Mouse (Mus musculus): ENCODE results near the gene Plac8. TPM values are rescaled to one million over a fixed set of nuclear protein-coding genes. Genes with fewer than 3 reads are reported as not detected.

Gene Plac8
- polyA plus RNA-seq, 1 experiment from 2014 or later = 445 TPM

DNA sequence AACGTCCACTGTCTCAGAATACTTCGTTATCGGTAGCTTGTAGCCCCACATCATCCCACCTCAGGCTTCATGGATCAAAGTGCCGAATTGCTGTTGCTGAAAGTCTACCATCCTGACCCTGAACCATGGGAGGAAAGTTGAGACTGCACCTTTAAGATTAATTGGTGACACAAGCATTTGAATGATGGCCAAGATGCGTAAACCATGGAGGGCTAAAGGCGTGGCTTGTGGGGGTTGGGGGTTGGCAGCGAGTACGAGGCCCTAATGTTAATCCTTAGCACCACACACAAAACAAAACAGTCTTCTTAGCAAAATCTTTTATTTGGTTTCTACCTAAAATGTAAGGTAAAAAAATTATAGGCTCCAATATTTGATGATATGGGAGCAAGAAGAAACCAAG is 18.6 kb downstream of the Plac8 start:
- Histone ChIP-seq H3K9ac (ENCODE audit: low read depth, low read length) (no peak overlapping the region), H3K4me2 (ENCODE audit: low read depth, low read length) (no peak overlapping the region), H3K9me3 (ENCODE audit: control insufficient read depth, low read length) (no peaks in the 10 kb centered on the region; the same call in 1 of the 2 replicates), H3K4me1 (ENCODE audit: control insufficient read depth, insufficient read depth, low read length) (no peaks in the 10 kb centered on the region), H3K27ac (ENCODE audit: low read length) (no peak overlapping the region), H3K27me3 (replicated peaks; ENCODE audit: control insufficient read depth, insufficient read depth, low read length) (no peaks in the 10 kb centered on the region), H3K4me3 (ENCODE audit: low read length) (no peak overlapping the region), H3K36me3 (ENCODE audit: control insufficient read depth, insufficient read depth, low read length) (peaks cover 10% of the 10 kb centered on the region)
- 61% methylated on average over 8 of the region's 8 CpGs for WGBS
- no peak for ATAC-seq

DNA sequence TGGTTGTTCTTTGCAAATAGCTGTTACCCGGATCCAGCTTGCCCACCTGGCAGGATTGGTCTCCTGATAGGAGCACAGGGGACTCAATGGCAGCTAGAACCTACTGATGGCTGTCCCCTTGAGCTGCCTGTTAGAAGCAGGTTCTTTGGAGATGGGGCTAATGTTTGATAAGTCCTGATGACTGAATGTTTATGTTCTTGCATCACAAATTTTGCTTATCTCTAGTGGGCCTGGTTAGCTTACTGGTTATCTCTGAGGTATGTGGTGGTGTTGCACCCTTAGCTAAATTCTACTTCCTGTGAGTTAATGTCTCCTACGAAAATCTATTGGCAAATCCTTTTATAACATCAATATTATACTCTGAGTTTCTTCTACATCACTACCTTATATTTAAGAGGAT is 20.1 kb downstream of the Plac8 start:
- Histone ChIP-seq H3K4me1 (ENCODE audit: control insufficient read depth, insufficient read depth, low read length) (no peaks in the 10 kb centered on the region; the same call in 1 of the 2 replicates), H3K9ac (ENCODE audit: low read depth, low read length) (no peak overlapping the region), H3K4me2 (ENCODE audit: low read depth, low read length) (no peak overlapping the region), H3K27me3 (replicated peaks; ENCODE audit: control insufficient read depth, insufficient read depth, low read length) (no peaks in the 10 kb centered on the region), H3K4me3 (ENCODE audit: low read length) (no peak overlapping the region), H3K36me3 (ENCODE audit: control insufficient read depth, insufficient read depth, low read length) (peaks cover 15% of the 10 kb centered on the region), H3K9me3 (ENCODE audit: control insufficient read depth, low read length) (no peaks in the 10 kb centered on the region; the same call in 1 of the 2 replicates), H3K27ac (ENCODE audit: low read length) (no peak overlapping the region)
- 73% methylated on average over 2 of the region's 2 CpGs for WGBS
- no peak for ATAC-seq

DNA sequence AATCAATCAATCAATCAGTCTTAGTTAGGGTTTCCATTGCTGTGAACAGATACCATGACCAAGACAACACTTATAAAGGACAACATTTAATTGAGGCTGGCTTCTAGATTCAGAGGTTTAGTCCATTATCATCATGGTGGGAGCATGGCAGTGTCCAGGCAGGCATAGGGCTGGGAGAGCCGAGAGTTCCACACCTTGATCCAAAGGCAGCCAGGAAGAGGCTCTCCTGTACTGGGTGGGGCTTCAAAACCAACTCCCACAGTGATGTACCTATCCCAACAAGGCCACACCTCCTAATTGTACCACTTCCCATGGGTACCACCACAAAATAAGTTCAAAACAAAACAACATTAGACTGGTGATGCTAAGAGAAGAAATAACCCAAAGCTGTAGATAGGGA is 21.9 kb downstream of the Plac8 start:
- no peak overlapping the region for H3K4me3 ChIP-seq (ENCODE audit: low read length)
- H3K36me3 ChIP-seq (ENCODE audit: control insufficient read depth, insufficient read depth, low read length) = peaks cover 13% of the 10 kb centered on the region
- WGBS = 97% methylated on average over 1 of the region's 1 CpGs
- H3K27me3 ChIP-seq (replicated peaks; ENCODE audit: control insufficient read depth, insufficient read depth, low read length) = no peaks in the 10 kb centered on the region
- H3K9ac ChIP-seq (ENCODE audit: low read depth, low read length) = no peak overlapping the region
- H3K9me3 ChIP-seq (ENCODE audit: control insufficient read depth, low read length) = no peaks in the 10 kb centered on the region; the same call in 1 of the 2 replicates
- no peak overlapping the region for H3K4me2 ChIP-seq (ENCODE audit: low read depth, low read length)
- ATAC-seq = no peak
- H3K4me1 ChIP-seq (ENCODE audit: control insufficient read depth, insufficient read depth, low read length) = no peaks in the 10 kb centered on the region; the same call in 1 of the 2 replicates
- H3K27ac ChIP-seq (ENCODE audit: low read length) = no peak overlapping the region

DNA sequence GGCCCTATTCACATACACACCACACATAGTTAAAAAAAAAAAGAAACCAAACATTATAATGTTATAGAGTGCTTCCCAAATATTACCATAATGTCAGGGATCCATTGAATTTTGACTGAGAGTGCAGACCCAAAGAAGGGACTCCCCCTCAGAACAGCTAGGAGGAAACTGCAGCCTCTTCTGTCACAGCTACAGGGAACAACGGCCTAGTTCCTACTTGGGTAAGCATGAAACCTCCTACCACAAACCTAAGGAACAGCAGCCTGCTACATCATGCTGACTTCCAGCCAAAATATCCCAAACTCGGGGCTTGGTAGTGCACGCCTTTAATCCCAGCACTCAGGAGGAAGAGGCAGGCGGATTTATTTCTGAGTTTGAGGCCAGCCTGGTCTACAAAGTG is 22.7 kb downstream of the Plac8 start:
- no peak for ATAC-seq
- H3K36me3 ChIP-seq (ENCODE audit: control insufficient read depth, insufficient read depth, low read length) = peaks cover 18% of the 10 kb centered on the region
- H3K27ac ChIP-seq (ENCODE audit: low read length) = no peak overlapping the region
- no peaks in the 10 kb centered on the region; the same call in 1 of the 2 replicates for H3K9me3 ChIP-seq (ENCODE audit: control insufficient read depth, low read length)
- no peaks in the 10 kb centered on the region; the same call in 1 of the 2 replicates for H3K4me1 ChIP-seq (ENCODE audit: control insufficient read depth, insufficient read depth, low read length)
- no peak overlapping the region for H3K4me2 ChIP-seq (ENCODE audit: low read depth, low read length)
- H3K4me3 ChIP-seq (ENCODE audit: low read length) = no peak overlapping the region
- no peak overlapping the region for H3K9ac ChIP-seq (ENCODE audit: low read depth, low read length)
- WGBS = 91% methylated on average over 4 of the region's 4 CpGs
- H3K27me3 ChIP-seq (replicated peaks; ENCODE audit: control insufficient read depth, insufficient read depth, low read length) = no peaks in the 10 kb centered on the region

DNA sequence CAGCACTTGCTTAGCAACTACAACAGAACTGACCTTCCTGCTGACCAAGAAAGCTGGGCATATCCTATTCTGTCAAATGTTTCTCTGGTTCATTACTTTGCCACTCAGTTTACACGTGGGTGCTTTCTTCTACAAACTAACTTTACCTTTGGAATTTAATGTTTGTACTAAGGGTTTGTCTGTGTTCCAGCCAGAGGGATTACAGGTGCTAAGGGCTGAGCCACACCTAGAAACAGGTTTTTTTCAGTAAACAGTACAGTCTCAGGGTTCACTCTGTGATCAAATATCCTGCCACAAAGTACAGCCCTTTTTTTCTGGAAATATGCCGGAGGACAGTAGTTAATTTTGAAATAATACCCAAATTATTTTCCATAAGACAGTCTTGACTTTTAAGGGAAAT is 23.8 kb downstream of the Plac8 start:
- Histone ChIP-seq H3K36me3 (ENCODE audit: control insufficient read depth, insufficient read depth, low read length) (peaks cover 21% of the 10 kb centered on the region), H3K4me3 (ENCODE audit: low read length) (no peak overlapping the region), H3K27ac (ENCODE audit: low read length) (peak overlapping the region; percentile 38; the same call in 1 of the 2 replicates), H3K27me3 (replicated peaks; ENCODE audit: control insufficient read depth, insufficient read depth, low read length) (no peaks in the 10 kb centered on the region), H3K9me3 (ENCODE audit: control insufficient read depth, low read length) (no peaks in the 10 kb centered on the region; the same call in 1 of the 2 replicates), H3K4me1 (ENCODE audit: control insufficient read depth, insufficient read depth, low read length) (no peaks in the 10 kb centered on the region; the same call in 1 of the 2 replicates), H3K4me2 (ENCODE audit: low read depth, low read length) (no peak overlapping the region), H3K9ac (ENCODE audit: low read depth, low read length) (no peak overlapping the region)
- 60% methylated on average over 2 of the region's 2 CpGs for WGBS
- ATAC-seq = peak; percentile 91

DNA sequence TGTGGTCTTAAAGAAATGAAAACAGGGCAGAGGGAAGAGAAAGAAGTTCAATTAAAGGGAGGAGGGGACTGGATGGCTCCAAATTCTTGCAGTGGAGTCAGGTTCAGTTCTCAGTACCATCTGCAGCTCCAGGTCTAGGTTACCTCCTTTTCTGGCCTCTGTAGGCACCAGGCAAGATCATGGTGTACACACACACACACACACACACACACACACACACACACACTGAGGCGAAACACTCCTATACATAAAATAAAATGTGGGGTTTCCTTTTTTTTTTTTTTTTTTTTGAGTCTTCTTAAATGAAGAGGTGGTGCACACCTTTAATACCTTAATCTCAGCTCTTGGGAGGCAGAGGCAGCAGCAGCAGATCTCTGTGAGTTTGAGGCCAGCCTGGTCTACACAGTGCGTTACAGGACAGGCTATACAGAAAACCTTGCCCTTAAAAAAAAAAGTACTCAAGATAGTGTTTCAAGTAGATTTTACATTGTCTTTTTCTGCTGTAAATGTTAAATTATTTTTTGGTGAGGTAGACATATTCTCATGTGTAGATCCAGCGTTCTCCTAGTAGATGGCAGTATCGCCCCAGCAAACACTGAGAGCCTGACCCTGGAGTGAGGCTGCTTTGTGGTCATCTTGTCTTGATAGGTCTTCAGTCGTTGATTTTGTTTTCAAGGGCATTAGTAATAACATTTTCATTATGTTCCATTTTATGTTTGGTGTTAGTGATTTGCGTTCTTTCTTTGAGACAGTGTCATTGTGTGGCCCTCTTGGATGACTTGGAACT is 25.6 kb downstream of the Plac8 start:
- Histone ChIP-seq H3K4me1 (ENCODE audit: control insufficient read depth, insufficient read depth, low read length) (no peaks in the 10 kb centered on the region; the same call in 1 of the 2 replicates), H3K4me2 (ENCODE audit: low read depth, low read length) (no peak overlapping the region), H3K27ac (ENCODE audit: low read length) (no peak overlapping the region), H3K36me3 (ENCODE audit: control insufficient read depth, insufficient read depth, low read length) (peaks cover 24% of the 10 kb centered on the region), H3K27me3 (replicated peaks; ENCODE audit: control insufficient read depth, insufficient read depth, low read length) (no peaks in the 10 kb centered on the region), H3K9me3 (ENCODE audit: control insufficient read depth, low read length) (no peaks in the 10 kb centered on the region; the same call in 1 of the 2 replicates), H3K4me3 (ENCODE audit: low read length) (no peak overlapping the region), H3K9ac (ENCODE audit: low read depth, low read length) (no peak overlapping the region)
- WGBS = 81% methylated on average over 6 of the region's 6 CpGs
- no peak for ATAC-seq

DNA sequence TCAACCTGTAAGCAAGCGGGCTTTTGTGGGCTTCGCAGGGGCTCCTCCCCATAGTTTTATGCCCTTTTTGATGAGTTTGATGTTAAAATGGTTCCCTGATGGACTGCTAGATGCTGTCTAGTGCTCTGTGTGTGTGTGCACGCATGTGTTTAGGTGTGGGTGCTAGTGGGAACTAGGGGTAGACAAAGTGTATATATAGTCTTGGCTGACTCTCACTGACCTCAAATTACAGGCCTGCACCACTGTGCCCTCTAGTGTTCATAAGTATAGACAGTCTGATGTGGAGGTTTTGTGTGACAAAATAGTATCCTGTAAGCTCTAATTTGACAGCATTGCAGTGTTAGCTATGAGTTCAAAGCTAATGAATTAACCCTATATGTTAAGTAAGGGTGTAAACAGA is 35.4 kb downstream of the Plac8 start:
- no peaks in the 10 kb centered on the region for H3K9me3 ChIP-seq (ENCODE audit: control insufficient read depth, low read length)
- H3K9ac ChIP-seq (ENCODE audit: low read depth, low read length) = no peak overlapping the region
- H3K4me2 ChIP-seq (ENCODE audit: low read depth, low read length) = no peak overlapping the region
- no peak overlapping the region for H3K27ac ChIP-seq (ENCODE audit: low read length)
- 87% methylated on average over 3 of the region's 3 CpGs for WGBS
- peaks cover 12% of the 10 kb centered on the region; the same call in 1 of the 2 replicates for H3K36me3 ChIP-seq (ENCODE audit: control insufficient read depth, insufficient read depth, low read length)
- H3K27me3 ChIP-seq (replicated peaks; ENCODE audit: control insufficient read depth, insufficient read depth, low read length) = no peaks in the 10 kb centered on the region
- no peak overlapping the region for H3K4me3 ChIP-seq (ENCODE audit: low read length)
- ATAC-seq = peak; percentile 26; the same call in 1 of the 2 replicates
- H3K4me1 ChIP-seq (ENCODE audit: control insufficient read depth, insufficient read depth, low read length) = no peaks in the 10 kb centered on the region

DNA sequence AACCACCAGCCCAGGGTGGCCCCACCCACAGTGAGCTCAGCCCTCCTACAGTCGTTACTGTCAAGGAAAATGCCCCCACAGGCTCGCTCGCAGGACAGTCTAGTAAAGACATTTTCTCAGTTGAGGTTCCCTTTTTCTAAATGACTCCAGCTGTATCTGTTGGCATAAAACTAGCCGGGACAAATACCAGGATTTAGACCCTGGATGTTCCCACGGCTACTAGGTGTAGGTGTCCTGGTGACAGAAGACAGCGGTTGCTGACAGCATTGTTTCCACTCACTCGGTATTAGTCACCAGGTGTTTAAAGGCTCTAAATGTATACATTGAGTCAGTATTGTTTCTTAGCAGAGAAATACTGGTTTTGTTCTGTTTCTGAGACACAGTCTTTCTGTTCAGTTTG is 36.2 kb downstream of the Plac8 start:
- H3K36me3 ChIP-seq (ENCODE audit: control insufficient read depth, insufficient read depth, low read length) = peaks cover 15% of the 10 kb centered on the region; the same call in 1 of the 2 replicates
- no peak for ATAC-seq
- no peak overlapping the region for H3K4me2 ChIP-seq (ENCODE audit: low read depth, low read length)
- H3K27me3 ChIP-seq (replicated peaks; ENCODE audit: control insufficient read depth, insufficient read depth, low read length) = no peaks in the 10 kb centered on the region
- 79% methylated on average over 7 of the region's 7 CpGs for WGBS
- H3K9ac ChIP-seq (ENCODE audit: low read depth, low read length) = no peak overlapping the region
- no peak overlapping the region for H3K4me3 ChIP-seq (ENCODE audit: low read length)
- H3K4me1 ChIP-seq (ENCODE audit: control insufficient read depth, insufficient read depth, low read length) = no peaks in the 10 kb centered on the region
- no peak overlapping the region for H3K27ac ChIP-seq (ENCODE audit: low read length)
- no peaks in the 10 kb centered on the region for H3K9me3 ChIP-seq (ENCODE audit: control insufficient read depth, low read length)

DNA sequence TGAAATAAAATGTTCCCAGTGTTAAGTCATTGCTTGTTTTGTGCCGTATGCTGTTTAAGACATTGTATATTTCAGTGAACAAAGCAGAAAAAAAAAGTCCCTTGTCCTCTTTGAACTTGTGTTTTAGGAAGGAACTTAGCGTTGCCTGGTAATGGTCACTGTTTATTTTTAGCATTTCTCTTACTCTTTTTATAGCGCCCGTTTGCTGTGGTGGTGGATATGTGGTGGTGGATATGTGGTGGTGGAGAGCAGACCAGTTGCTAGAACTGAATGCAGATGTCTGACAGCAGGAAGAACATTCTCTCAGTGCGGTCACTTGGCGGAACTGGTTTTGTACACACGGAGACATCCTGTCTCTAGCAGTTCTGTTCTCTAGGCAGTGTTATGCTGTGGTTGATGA is 45.9 kb downstream of the Plac8 start:
- Histone ChIP-seq H3K36me3 (ENCODE audit: control insufficient read depth, insufficient read depth, low read length) (0 out of 2 replicates have a peak, but pooled peaks cover 7% of the 10 kb centered on the region), H3K27ac (ENCODE audit: low read length) (no peak overlapping the region), H3K9me3 (ENCODE audit: control insufficient read depth, low read length) (no peaks in the 10 kb centered on the region), H3K27me3 (replicated peaks; ENCODE audit: control insufficient read depth, insufficient read depth, low read length) (no peaks in the 10 kb centered on the region), H3K9ac (ENCODE audit: low read depth, low read length) (no peak overlapping the region), H3K4me1 (ENCODE audit: control insufficient read depth, insufficient read depth, low read length) (no peaks in the 10 kb centered on the region), H3K4me2 (ENCODE audit: low read depth, low read length) (no peak overlapping the region), H3K4me3 (ENCODE audit: low read length) (no peak overlapping the region)
- no peak for ATAC-seq
- WGBS = 69% methylated on average over 7 of the region's 7 CpGs

Measured in intestine, embryonic 16.5 days (tissue).